Mouse (Mus musculus): ENCODE measurements around the gene Cnnm1.
"Not testable (repeated sequence)": the region's sequence is repeated elsewhere in the genome, so short reads cannot be mapped to it uniquely, and the experiment has no call there.

Gene Cnnm1

GRCm38 (mm10) chr19:43465076-43465475 lies 24.8 kb downstream of the Cnnm1 start:
- DNase-seq (ENCODE audit: low spot score in 2 of 2), result no peak

GRCm38 (mm10) chr19:43465601-43466255 lies 25.5 kb downstream of the Cnnm1 start:
- no peak for DNase-seq (ENCODE audit: low spot score in 2 of 2)

DNA sequence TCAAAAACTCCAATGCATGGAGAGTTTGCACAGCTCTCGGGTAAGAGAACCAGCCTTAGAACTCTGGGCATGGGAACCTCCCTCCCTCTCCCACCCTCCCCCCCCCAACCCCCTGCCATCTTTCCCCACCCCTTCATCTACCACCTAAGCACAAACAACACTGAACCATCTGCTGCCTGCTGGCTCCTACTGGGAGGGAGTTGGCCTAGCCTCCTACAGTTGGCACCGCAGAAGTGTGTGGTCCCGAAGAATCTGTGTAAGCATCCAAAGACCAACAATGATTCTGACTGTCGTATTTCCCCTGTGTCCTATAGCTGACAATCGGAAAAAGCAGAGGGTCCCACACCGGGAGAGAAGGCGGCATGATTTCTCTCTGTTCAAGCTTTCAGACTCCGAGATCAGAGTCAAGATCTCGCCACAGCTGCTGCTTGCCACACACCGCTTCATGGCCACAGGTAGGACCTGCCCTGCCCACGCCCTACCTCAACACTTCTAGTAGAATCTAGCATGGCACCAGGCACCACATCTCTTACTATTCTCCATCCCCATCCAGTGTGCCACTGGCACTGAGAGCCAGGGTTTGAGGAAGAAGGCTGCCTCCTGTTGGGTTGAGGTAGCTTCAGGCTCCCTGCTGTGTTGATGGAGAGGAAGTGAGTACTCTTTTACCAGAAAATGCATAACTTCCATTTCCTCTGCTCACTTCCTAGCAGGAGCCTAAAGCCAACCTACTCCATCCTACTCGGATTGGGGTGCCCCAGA lies 27.9 kb downstream of the Cnnm1 start:
- DNase-seq (ENCODE audit: low spot score in 2 of 2), result peak; percentile 51 to 56

DNA sequence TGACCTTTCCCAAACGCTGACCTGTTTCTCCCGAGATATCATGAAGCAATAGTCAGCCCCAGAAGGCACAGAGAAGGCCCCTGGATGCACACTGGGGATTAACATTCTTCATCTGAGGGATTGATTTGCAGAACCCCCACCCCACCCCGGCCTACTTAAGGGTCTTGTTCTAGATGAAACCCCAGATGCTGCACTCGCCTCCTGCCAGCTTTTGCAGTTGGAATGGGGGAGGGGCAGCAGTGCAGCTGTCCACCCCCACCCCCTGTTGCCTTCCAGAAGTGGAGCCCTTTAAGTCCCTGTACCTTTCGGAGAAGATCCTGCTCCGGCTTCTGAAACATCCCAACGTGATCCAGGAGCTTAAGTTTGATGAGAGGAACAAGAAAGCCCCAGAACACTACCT lies 29.1 kb downstream of the Cnnm1 start:
- DNase-seq (ENCODE audit: low spot score in 2 of 2), result no peak

DNA sequence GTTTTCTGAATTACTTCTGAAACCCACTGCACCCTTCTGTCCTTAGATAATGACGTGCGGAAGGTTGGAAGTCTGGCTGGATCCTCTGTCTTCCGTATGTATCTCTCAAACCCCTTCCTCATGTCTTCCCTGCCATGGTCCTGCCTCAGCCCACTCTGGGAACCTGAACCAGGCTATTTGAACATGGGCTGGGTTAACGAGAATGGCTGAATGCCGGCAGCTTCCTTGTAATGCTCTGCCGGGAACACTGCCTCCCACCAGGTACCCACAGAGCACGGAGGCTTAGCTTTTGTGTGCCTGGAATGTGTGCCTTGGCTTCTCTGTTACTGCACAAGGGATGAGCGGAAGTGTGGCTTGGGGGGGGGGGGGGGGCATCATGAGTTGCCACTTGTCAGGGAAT lies 32.1 kb downstream of the Cnnm1 start:
- DNase-seq (ENCODE audit: low spot score in 2 of 2), result no peak

DNA sequence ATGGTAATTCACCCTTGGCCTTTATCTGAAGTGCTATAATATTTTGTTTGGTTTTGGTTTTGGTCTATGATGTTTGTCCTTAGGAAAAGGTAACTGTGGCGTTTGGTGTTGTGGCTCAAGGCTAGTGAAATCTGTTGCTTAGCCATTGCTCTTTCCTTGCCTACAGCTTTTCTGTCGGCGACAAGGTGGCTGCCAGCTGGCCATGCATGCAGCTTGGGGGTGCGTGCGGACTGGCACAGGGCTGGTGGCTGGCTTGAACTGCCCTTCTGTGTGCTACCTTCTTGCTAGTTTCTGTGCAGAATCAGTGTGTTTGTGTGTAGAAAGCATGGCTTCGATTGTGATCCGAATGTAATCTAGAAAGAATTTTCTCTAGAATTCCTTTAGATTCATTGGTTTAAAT lies 32.5 kb downstream of the Cnnm1 start:
- DNase-seq (ENCODE audit: low spot score in 2 of 2), result no peak

DNA sequence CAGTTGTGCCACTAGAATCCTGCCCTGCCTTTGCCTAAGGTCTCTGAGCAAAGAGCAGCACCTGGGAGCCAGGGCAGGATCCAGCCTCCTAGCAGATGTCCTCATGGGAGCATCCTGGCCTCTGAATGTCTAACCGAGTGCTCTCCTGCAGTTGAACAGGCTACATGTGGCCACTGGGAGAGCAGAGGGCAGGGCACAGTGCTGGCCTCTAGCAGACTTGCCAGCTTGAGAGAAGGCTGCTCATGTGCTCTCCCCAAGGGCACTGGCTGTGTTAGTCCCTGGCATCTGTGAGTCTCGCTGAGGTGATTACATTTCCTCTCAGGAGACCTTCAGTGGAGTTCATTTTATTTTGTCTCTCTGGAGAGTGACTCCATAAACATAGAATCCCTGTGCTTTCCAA lies 35.4 kb downstream of the Cnnm1 start:
- no peak for DNase-seq (ENCODE audit: low spot score in 2 of 2)

GRCm38 (mm10) chr19:43476063-43476462 lies 35.8 kb downstream of the Cnnm1 start:
- DNase-seq (ENCODE audit: low spot score in 2 of 2), result no peak

DNA sequence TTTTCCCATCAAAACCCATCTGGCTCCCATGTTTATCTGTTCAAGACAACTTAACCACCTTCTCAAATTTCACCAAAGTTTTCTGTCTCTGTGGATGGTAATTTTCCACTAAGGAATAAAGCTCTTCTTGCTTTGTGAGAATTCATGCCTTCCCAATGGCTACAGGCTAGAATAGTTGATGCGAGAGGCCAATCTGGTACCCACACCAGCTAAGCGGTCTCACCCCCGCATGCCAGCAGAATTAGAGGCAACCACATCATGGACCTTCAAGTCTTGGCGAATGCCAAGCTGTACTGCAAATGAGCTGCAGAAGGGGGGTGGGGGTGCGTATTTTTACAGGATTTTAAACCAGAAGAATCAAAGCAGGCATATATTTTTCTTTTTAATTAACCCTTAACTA lies 37.2 kb downstream of the Cnnm1 start:
- DNase-seq (ENCODE audit: low spot score in 2 of 2), result no peak

DNA sequence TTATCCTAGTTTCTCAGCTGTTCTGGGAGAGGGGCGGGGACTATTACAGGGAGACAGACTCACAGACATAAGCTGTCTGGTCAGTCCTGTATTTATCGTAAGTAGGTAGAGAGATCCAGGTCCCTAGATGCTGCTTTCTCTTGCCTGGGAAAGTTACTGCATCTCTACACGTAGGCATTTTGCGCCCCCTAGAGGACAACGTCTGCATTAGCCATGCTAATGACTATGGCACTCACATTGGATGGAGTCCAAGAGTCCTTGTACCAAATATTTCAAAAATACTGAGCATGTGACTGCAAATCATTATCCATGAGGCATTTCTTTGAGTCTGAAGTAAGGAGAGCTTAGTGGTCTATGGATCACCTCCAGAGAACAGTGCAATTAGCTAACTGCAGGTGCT lies 38.7 kb downstream of the Cnnm1 start:
- peak; percentile 76 to 86 for DNase-seq (ENCODE audit: low spot score in 2 of 2)

DNA sequence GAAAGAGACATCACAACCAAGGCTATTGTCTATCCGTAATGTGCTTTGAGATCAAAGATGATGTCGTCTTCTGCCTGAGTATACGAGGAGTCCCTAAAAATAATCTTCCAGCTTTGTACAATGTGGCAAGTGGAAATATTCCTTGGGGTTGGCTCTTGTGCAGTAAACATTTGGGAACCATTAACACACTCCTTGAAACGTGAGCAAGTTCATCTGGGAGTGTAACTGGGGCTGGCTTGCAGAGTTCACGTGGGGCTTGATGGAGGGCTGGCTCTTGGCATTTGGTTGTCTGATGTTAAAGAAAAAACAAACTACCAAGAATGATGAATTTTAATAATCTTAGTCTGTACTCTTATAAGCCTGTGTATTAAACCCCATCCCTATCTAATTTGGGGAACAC lies 39.2 kb downstream of the Cnnm1 start:
- no peak for DNase-seq (ENCODE audit: low spot score in 2 of 2)

DNA sequence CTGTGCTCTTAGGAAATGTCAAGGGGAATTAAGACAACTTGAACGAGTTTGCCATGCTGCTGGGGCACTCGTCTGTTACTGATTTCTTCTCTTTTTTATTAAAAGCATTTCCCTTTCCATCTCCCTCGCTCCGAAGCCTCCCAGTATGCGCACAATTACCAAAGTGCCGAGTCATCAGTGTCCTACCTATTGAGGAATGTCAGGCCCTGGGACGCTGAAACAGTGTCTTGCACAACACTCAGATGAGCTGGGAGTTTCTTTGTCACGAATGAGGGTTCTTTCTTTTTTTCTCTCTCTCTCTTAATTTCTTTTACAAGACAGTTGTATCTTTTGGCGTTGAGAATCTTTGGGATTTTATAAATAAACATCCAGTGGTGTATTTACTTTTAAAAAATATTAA lies 40.3 kb downstream of the Cnnm1 start:
- DNase-seq (ENCODE audit: low spot score in 2 of 2), result no peak

GRCm38 (mm10) chr19:43487429-43487828 lies 47.2 kb downstream of the Cnnm1 start:
- DNase-seq (ENCODE audit: low spot score in 2 of 2), result no peak

DNA sequence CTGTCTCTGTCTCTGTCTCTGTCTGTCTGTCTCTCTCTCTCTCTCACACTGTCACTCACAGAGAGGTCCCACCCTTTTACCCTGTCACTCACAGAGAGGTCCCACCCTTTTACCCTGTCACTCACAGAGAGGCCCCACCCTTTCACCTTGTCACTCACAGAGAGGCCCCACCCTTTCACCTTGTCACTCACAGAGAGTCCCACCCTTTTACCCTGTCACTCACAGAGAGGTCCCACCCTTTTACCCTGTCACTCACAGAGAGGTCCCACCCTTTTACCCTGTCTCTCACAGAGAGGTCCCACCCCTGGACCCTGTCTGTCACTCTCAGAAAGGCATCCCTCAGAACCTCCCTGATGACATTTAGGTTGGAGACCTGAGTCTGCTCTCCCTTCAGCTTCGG lies 53.1 kb downstream of the Cnnm1 start:
- DNase-seq (ENCODE audit: low spot score in 2 of 2), result not testable (repeated sequence)

DNA sequence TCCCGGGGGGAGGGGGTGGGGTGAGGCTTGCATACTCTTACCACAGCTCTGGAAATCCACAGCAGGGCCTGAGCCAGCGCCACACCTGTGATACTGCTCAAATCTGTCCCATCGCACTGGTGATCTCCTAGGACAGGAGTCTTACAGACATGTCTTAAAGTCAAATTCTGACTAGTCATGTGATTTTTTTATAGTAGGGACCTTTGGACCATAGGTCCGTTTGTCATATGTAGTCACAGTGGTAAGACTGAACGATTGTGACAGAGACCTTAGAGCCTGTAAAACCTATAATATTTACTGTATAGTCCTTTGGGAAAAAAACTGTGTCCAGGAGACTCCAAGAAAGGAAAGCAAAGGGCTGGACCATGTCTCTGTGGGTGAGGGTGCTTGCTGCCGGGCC lies 53.6 kb downstream of the Cnnm1 start:
- DNase-seq (ENCODE audit: low spot score in 2 of 2), result no peak

- DNase-seq (ENCODE audit: low spot score in 2 of 2), result no peak
These were observed 54.7 kb downstream of the Cnnm1 start for GRCm38 (mm10) chr19:43494914-43495313.

- DNase-seq (ENCODE audit: low spot score in 2 of 2), result peak; percentile 73 to 75
These were observed 55.6 kb downstream of the Cnnm1 start for GRCm38 (mm10) chr19:43495846-43496245.

- no peak for DNase-seq (ENCODE audit: low spot score in 2 of 2)
These were observed 57.2 kb downstream of the Cnnm1 start for GRCm38 (mm10) chr19:43497440-43497839.

- DNase-seq (ENCODE audit: low spot score in 2 of 2), result no peak
These were observed 58.6 kb downstream of the Cnnm1 start for GRCm38 (mm10) chr19:43498874-43499273.

GRCm38 (mm10) chr19:43502630-43503029 lies 62.4 kb downstream of the Cnnm1 start:
- DNase-seq (ENCODE audit: low spot score in 2 of 2), result no peak

DNA sequence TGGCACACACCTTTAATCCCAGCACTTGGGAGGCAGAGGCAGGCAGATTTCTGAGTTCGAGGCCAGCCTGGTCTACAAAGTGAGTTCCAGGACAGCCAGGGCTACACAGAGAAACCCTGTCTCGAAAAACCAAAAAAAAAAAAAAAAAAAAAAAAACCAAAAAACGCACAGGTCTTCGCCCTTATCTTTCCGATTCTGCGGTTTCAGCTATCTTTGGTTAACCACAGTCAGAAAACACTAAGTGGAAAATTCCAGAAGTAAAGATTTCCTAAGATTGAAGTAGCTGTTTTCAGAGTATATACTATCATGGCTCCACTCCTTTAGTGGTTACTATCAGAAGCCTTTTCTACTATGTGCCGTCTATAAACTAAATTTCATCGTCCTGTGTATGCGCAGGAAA lies 63.4 kb downstream of the Cnnm1 start:
- not testable (repeated sequence) for DNase-seq (ENCODE audit: low spot score in 2 of 2)

- no peak for DNase-seq (ENCODE audit: low spot score in 2 of 2)
These were observed 65.2 kb downstream of the Cnnm1 start for GRCm38 (mm10) chr19:43505441-43505840.

- DNase-seq (ENCODE audit: low spot score in 2 of 2), result no peak
These were observed 70.4 kb downstream of the Cnnm1 start for GRCm38 (mm10) chr19:43510436-43511220.

Data from right cerebral cortex, adult 2 months (tissue).